Mouse (Mus musculus): ENCODE results near the gene Tbxas1. TPM values are rescaled to one million over a fixed set of nuclear protein-coding genes. Genes with fewer than 3 reads are reported as not detected.
A peak's percentile ranks its signal among the peaks of the same experiment; 100 is the strongest.

Tbxas1 gene
- total RNA-seq, 1 experiment from 2014 or later, result 22.3 TPM

- no peak for ATAC-seq (ENCODE audit: extremely low read depth, insufficient number of reproducible peaks, low FRiP score, poor library complexity, severe bottlenecking)
Observed at GRCm38 (mm10) chr6:38850715-38851259, 24.4 kb upstream of the Tbxas1 start.

GRCm38 (mm10) chr6:38851740-38852139 lies 23.5 kb upstream of the Tbxas1 start:
- no peak for ATAC-seq (ENCODE audit: extremely low read depth, insufficient number of reproducible peaks, low FRiP score, poor library complexity, severe bottlenecking)

- ATAC-seq (ENCODE audit: extremely low read depth, insufficient number of reproducible peaks, low FRiP score, poor library complexity, severe bottlenecking), result no peak
Observed at GRCm38 (mm10) chr6:38853561-38853992, 21.6 kb upstream of the Tbxas1 start.

GRCm38 (mm10) chr6:38859819-38860218 lies 15.4 kb upstream of the Tbxas1 start:
- no peak for ATAC-seq (ENCODE audit: extremely low read depth, insufficient number of reproducible peaks, low FRiP score, poor library complexity, severe bottlenecking)

GRCm38 (mm10) chr6:38860301-38860700 lies 14.9 kb upstream of the Tbxas1 start:
- no peak for ATAC-seq (ENCODE audit: extremely low read depth, insufficient number of reproducible peaks, low FRiP score, poor library complexity, severe bottlenecking)

- no peak for ATAC-seq (ENCODE audit: extremely low read depth, insufficient number of reproducible peaks, low FRiP score, poor library complexity, severe bottlenecking)
Observed at GRCm38 (mm10) chr6:38863595-38863994, 11.6 kb upstream of the Tbxas1 start.

GRCm38 (mm10) chr6:38865805-38866204 lies 9.4 kb upstream of the Tbxas1 start:
- ATAC-seq (ENCODE audit: extremely low read depth, insufficient number of reproducible peaks, low FRiP score, poor library complexity, severe bottlenecking), result peak; percentile 61; the same call in 1 of the 2 replicates

GRCm38 (mm10) chr6:38866357-38866756 lies 8.8 kb upstream of the Tbxas1 start:
- ATAC-seq (ENCODE audit: extremely low read depth, insufficient number of reproducible peaks, low FRiP score, poor library complexity, severe bottlenecking), result no peak

GRCm38 (mm10) chr6:38866761-38867160 lies 8.4 kb upstream of the Tbxas1 start:
- ATAC-seq (ENCODE audit: extremely low read depth, insufficient number of reproducible peaks, low FRiP score, poor library complexity, severe bottlenecking), result no peak

- ATAC-seq (ENCODE audit: extremely low read depth, insufficient number of reproducible peaks, low FRiP score, poor library complexity, severe bottlenecking), result no peak
Observed at GRCm38 (mm10) chr6:38867291-38867690, 7.9 kb upstream of the Tbxas1 start.

- ATAC-seq (ENCODE audit: extremely low read depth, insufficient number of reproducible peaks, low FRiP score, poor library complexity, severe bottlenecking), result no peak
Observed at GRCm38 (mm10) chr6:38868974-38869373, 6.2 kb upstream of the Tbxas1 start.

GRCm38 (mm10) chr6:38870070-38870469 lies 5.1 kb upstream of the Tbxas1 start:
- ATAC-seq (ENCODE audit: extremely low read depth, insufficient number of reproducible peaks, low FRiP score, poor library complexity, severe bottlenecking), result no peak

GRCm38 (mm10) chr6:38871051-38871450 lies 4.2 kb upstream of the Tbxas1 start:
- peak; percentile 51; the same call in 1 of the 2 replicates for ATAC-seq (ENCODE audit: extremely low read depth, insufficient number of reproducible peaks, low FRiP score, poor library complexity, severe bottlenecking)

- ATAC-seq (ENCODE audit: extremely low read depth, insufficient number of reproducible peaks, low FRiP score, poor library complexity, severe bottlenecking), result no peak
Observed at GRCm38 (mm10) chr6:38873316-38873715, 1.9 kb upstream of the Tbxas1 start.

GRCm38 (mm10) chr6:38874035-38874434 lies 1.2 kb upstream of the Tbxas1 start:
- peak; percentile 35; the same call in 1 of the 2 replicates for ATAC-seq (ENCODE audit: extremely low read depth, insufficient number of reproducible peaks, low FRiP score, poor library complexity, severe bottlenecking)

- ATAC-seq (ENCODE audit: extremely low read depth, insufficient number of reproducible peaks, low FRiP score, poor library complexity, severe bottlenecking), result 0 out of 2 replicates have a peak, but pooled peaks have one; percentile 6
Observed at GRCm38 (mm10) chr6:38874565-38875257, 493 bp upstream of the Tbxas1 start.

GRCm38 (mm10) chr6:38876071-38876911 lies 1.1 kb downstream of the Tbxas1 start, which contains the start of gene Hipk2:
Hipk2 (minus strand) TSS chr6:38876165.
- peak; percentile 78 for ATAC-seq (ENCODE audit: extremely low read depth, insufficient number of reproducible peaks, low FRiP score, poor library complexity, severe bottlenecking)

- no peak for ATAC-seq (ENCODE audit: extremely low read depth, insufficient number of reproducible peaks, low FRiP score, poor library complexity, severe bottlenecking)
Observed at GRCm38 (mm10) chr6:38877674-38878073, 2.5 kb downstream of the Tbxas1 start.

GRCm38 (mm10) chr6:38881468-38881867 lies 6.3 kb downstream of the Tbxas1 start:
- no peak for ATAC-seq (ENCODE audit: extremely low read depth, insufficient number of reproducible peaks, low FRiP score, poor library complexity, severe bottlenecking)

- ATAC-seq (ENCODE audit: extremely low read depth, insufficient number of reproducible peaks, low FRiP score, poor library complexity, severe bottlenecking), result no peak
Observed at GRCm38 (mm10) chr6:38881975-38882374, 6.8 kb downstream of the Tbxas1 start.

Measured in neutrophil, adult 5-6 weeks (primary cell).